Mouse (Mus musculus): Measurements from ENCODE around the gene Gatb.
"Not testable (repeated sequence)": the region's sequence is repeated elsewhere in the genome, so short reads cannot be mapped to it uniquely, and the experiment has no call there.

Gene Gatb

DNA sequence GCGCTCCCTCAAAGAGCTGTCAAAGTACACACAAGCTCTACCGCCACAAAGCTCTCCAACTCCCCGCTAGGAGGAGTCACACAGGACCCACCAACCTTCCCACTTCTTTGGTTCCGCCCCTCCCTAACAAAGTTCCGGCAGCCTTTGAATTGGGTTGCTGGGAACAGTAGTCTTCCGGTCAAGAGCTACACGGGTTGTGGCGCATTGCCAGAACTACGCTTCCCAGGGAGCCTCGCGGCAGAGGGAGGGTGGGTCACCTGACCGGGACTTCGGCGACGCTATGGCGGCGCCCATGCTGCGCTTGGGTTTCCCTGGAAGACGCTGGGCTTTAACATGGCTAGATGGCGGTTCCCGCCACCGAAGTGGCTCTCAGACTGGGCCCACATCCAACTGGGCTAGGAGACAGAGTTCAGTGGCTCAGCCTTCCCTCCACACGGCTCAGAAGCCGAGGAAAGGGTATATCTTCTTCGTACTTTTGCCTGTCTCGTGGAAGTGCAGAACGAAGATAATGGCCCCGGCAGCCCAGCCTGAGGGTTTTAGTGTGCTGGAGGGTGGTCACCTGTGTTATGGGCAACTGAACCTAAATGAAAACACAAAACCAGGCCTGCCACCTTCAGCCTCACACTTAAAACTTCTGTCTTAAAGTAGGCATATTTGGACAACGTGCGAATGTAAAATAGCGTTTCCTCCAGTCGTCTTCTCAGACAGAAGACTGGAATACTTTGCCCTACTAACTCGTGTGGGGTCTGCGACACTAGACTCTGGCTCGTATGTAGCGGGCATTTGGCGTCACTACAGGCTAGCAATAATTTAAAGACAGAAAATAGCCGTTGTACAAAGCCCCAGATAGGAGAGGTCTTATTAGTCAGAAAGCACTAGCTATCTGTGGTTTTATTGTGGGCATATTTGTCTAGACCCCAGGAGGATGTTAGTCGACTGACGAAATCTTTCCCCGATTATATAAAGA, at the start of gene Gatb:
TSS of gene Gatb (plus strand) at position 256 of the 967 bp plus-strand sequence.
- DNase-seq: peak; percentile 100

DNA sequence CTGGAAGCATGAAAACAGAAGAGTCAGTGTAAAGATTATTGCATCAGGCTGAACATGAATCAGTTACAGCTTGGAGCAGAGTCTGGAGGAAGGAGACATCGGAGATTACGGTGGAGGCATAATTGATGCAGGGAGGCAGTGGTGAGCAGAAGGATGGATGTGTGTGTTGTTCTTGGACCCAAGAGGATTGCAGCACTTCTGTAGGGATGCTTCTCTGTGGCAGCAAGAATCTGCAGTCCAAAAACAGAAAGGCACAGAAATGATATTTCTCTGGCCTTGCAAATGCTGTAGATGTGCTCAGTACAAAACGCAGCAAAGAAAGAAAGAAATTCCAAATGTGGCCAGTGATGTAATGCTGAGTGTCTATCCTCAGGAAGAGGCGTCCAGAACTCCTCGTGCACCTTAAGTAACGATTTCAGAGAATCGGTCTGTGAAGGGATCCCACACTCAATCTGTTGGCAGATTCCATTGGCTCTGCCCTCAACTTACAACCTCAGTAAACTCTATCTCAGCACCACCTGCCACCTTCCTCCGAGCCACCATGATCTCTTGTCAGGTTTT, 43.2 kb upstream of the Gatb start:
- DNase-seq: peak; percentile 55

DNA sequence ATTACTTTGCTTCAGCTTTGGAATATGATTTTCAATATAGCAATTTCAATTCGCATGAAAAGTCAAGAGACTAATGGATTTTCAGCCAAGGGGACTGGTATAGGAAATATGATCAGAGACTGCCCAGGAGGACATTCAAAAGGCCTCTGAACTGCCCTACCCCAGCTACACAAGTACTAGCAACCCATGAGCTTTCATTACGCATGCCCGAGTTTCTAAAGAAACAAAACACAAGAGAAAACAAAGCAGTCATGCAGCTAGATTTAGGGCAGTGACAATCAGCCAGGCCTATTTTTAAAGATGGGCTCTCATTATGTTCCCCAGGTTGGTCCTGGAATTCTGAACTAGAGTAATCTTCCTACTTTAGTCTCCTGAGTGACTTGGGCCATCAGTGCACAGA, 41.5 kb upstream of the Gatb start:
- DNase-seq: peak; percentile 86

DNA sequence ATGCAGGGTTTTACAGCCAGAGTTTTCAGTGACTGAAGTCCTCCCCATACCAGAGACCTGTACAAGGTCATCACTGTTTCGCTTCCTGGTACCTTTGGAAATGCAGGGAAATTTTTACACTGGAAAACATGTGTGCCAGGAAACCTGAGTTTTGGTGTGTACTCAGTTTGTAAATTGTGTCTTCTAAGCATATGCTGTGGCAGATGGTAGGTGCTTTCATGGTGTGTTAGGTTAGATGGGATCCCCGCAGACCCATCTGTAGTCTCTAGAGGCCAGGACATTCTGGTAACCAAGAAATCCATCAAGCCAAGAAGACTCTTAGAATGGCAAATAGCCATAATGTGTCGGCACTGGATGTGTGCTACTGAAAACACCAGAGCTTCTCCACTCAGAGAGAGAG, 38.9 kb upstream of the Gatb start:
- DNase-seq: peak; percentile 41

DNA sequence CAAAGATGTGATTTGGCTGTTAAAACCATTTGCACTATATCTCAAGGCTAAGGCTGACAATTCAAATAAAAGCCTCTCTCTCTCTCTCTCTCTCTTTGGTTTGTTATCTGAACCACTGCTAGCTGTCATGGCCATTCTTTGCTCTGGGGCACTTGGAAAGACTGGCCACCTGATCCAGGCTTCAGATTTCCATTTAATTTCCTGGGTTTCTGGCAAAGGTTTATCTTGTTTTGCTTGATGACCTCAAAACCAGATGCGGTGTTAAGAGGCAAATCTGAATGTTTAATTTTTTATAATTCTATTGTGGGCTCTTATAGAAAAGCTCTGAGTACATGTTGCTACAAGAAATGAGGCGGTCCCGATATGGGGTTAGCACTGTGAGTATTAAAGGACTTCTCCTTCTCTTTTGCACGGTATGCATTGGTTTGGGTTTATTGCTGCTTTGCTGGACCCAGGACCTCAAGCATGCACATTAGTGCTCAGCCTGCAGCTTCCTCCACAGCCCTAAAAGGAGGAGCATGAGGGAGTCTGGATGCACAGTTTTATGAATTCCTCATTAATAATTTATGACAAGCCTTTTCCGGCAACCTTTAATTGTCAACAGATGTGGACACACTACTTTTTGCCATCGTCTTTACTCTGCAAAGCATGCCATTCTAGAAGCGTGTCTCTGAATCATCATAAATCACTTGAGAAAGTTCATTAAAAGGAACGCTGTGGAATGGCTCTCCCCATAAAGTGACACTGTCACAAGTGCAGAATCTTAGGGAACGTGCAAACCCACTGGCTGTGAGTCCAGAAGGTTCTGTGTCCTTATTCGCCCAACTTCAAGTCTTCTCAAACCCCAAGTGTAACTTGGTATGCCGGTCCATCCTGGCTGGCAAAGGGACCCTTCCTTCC, 38.0 kb upstream of the Gatb start:
- peak; percentile 23 for DNase-seq

DNA sequence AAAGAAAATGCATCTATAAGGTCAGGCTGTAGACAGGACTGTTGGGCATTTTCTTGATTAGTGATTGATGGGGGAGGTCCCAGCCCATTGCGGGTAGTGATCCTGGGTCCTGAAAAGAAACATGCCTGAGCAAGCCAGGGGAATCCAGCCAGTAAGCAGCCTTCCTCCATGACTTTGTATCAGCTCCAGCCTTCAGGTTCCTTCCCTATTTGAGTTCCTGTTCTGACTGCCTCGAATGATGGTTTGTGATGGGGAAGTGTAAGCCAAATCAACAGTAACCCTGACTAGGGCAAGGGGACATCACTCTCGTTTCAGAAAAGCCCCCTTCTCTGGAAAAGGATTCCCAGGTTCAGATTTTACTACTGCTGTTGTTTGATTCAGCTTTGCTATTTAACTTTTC, 31.2 kb upstream of the Gatb start:
- DNase-seq: peak; percentile 37

DNA sequence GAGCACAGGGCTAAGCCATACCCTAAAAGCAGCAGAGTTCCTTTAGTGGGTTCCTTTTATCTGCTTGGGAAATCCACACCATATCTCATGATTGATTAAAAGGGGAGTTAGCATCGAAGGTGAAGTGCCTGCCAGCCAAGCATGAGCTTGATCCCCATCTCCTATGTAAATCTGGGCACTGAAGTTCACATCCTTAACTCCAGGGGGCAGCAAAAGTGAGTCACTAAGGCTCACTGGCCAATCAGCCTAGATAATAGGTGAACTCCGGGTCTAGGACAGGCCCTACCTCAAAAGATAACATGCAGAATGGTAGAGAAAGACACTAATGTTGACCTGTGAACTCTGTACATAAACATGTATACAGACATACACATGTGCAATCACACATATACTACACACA, 30.3 kb upstream of the Gatb start:
- peak; percentile 28 for DNase-seq

DNA sequence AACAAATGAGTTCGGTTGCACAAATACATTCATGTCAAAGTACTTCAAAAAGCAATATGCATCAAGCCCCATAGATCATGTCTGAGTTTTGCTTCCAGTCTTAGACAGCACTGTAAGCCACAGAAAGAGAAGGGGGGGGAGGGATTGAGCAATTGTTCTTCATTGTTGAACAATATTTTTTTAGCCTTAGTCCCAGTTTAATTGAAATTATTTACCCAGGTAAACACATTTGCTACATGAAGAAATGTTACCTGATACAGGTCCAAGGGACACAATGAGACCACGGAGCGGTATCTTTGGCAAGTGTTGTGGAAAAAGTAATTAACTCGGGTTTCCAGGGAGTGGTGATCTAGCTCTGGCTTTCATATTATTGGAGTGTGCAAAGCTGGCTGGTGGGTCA, 23.6 kb upstream of the Gatb start:
- DNase-seq: no peak

DNA sequence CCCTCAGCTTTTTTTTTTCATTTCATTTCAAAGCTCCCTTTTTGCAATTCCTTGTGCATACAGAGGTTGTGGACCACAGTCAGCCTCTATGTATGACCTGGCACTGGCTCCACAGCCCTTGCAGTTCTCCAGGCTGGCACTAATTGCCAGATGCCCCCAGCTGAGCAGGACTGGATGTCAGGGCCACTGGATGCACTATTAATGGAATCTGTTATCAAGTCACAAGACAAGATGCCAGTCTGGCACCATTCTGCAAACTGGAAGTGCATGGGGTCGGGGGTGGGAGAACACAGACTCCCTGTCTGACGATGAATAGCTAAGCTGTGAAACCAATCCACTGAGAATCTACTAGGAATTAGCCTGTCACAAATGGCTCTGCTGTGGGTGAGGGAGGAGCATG, 22.6 kb upstream of the Gatb start:
- DNase-seq: peak; percentile 98

DNA sequence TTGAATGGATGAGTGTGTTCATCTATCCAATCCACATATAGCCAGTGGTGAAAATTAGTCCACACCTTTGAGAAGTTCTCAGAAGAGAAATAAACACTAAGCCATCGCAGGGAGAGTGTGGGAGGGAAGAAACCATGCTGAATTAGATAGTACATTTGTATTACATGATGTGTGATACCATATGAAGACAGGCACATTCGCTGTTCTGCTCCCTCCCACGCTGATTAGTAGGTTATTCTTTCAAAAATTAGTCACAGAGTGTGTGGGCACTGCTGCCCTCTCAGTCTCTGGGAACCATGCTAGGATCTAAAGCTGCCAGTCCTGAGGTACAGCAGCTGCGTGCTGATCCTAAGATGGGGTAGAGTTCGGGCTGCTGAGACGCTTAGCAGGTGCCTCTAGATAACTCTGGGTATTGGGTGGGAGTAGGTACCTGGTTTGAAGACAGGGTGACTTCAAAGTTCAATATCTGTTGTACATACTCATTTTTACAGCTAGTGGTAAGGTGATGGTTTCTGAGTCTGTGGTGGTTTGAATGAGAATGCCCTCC, 20.1 kb upstream of the Gatb start:
- peak; percentile 52 for DNase-seq

DNA sequence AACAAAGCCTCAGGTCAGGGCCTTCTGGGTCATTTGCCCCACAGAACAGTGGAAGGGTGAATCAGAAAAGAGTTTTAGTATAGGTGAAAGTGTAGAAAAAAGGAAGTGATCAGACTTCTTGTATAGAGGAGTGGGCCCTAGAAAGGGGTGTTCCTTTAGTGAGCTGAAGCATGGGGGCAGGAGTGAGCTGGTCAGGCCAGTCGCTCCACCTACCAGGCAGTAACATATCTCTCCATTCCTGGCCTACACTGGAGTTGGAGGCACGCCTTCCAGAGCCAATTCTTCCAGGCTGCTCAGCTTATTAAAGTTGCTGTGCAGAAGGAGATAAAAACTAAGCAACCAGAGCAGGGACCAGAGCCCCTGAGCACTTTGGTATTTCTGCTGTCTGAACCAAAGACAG, 9.3 kb upstream of the Gatb start:
- DNase-seq: no peak

DNA sequence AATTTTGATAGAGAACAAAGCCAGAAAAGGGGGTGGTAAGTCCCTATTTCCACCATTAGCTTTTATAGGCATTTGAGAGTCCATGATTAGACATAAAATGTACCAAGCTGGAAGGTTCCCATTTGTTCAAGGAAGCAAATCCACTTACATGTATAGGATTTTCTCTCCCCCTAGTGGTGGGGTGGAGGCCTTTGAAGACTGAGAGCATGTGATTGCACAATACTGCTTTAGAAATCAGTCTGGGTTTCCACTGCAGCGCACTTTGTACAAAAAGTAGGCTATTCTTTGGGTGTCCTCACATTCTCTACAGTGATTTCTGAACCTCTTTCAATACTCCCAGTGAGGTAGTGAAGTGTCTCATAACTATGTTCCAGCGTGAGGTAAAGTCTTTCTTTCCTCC, 2.6 kb upstream of the Gatb start:
- DNase-seq: peak; percentile 92

DNA sequence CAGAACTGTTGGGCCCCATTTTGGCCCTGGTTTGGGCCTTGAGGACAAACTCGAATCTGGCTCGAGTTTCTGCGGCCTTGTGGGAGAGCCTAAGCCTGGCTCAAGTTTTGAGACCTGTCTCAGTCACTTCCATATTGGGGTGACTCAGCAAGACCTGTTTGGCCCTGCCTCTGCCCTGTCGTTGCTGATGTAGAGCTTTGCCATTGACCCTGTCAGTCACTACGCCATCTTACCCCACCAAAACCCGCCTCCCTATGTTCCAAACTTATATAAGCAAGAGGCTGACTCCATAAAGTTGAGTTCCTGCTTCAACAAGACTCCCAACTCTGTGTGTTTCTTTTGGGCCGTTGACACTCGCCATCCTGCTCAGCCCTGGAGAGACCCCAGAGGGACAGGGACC, 1.4 kb upstream of the Gatb start:
- DNase-seq: not testable (repeated sequence)

DNA sequence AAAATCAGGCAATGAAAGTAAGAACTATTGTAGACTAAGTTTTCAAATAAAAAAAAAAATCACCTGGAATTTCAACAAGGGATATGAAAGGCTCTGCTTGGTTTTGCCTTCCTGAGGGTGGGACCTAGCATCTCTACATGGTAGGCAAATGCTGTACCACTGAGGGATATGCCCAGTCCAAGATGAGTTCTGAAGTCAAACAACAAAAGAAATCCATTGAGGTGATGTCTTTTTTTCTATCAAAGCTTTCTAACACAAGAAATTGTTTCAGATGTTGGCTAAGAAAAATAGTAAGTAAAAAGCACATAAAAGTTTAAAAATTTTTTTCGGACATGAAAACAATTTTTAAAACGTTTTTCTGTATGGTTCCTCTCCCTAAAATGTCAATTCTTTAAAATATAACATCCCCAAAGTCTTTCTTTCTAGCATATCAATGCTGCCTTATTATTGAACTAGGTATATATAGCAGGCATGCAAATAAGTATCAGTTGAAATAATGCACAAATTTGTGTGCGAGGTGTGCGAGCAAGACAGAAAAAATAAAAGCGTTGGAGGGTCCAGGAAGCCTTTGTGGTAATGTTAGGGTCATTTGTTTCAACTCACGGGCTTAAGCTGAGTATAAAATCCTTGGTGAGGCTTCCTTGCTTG, 579 bp upstream of the Gatb start:
- DNase-seq: no peak

DNA sequence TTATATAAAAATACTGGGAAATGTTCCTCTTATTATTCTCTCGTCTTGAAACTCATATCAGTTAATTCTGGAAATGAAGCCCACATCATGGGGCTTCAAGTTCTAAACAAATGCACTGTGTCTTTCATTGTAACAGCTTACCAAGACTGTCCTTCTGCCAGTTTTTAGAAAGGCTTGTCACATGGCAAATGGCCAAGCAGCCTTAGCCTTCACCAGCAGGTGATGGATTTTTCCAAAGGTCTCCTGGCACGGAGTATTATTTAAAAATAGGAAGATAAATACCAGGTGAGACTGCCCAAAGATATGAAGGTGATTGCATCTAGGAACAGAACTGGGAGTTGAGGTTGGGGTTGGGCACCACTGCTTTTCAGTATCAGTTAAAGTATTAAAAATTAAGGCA, 8.8 kb downstream of the Gatb start:
- DNase-seq: no peak

DNA sequence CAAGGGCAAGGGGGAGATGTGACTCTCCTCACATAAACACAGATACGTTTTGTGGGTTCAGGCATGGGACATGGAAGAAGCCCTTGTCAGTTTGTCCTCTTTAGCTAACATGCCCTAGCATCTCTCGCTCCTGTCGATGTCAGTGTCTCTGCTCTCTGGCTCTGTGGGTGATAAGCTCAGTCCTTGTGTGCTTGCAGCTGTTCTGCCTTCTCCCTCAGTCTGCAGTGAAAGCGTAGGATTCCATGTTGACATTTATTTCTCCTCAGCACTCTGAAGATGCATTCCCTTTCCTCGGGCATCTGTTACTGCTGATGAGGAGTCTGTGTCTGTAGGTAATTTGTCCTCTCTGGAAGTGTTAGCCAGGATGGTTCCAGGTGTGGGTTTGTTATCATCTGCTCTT, 9.3 kb downstream of the Gatb start:
- DNase-seq: no peak

DNA sequence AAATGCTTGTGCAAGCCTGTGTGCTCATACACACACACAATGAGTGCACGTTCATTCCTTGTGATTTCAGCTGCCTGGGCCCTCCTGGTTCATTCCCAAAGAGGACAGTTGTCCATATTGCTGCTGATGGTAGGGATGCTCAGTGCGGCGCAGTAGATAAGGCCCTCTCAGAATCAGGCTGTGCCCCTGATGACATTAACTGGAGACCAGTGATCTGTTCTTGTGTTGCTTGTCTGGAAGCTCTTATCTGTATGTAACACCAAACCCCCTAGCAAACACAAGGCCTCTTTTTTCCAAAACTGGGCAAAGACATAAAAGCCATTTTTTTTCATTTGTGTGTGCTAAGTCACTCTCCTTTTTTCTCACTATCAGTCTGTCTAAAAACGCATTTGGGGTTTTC, 11.0 kb downstream of the Gatb start:
- DNase-seq: no peak

DNA sequence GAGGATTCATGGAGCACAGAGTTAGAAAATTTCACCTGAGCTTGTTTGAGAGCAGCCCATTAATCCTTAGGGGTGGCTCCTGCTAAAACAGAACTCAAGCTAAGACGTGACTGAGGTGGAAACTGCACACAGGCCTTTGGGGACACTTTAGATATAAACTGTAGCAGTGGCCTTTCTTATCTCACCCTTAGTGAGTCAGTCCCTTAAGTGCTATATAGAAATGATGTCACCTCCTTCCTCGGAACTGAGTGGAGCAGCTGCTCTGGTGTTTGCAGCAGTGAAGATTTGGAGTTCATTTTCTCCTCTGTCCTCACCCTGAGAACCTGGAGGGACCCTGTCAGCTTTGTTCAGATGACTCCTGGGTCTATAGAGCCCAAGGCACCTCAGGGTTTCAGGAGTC, 14.8 kb downstream of the Gatb start:
- no peak for DNase-seq

DNA sequence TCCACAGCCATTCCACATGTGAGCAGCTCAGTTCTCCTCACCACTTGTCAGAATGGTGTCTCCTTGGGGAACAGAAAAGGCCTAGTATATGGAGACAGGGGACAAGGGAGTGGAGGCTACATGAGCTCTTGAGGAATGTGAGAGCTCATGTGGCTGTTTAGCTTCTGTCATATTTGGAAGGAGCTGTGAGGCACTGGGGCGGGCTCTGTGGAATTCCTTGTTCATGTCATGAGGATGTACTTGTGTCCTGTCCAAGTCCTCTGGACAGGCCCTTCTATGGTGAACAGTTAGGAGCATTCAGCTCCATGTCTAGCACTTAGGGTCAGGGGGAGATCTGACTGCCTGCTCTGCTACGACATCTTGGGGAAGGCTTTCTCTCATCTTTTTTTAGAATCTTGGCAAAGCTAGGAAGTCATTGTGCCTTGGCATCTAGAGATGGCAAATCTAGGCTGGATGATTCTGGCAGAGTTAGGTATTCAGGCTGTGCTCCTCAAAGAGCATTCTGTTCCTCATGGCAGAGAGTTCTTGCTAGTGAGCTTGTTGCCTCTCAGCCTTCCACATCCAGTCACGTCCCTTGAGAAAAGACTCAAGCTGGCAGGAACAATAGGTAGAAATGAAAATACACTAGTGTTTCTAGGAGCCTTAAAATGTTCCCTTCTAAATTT, 16.3 kb downstream of the Gatb start:
- peak; percentile 93 for DNase-seq

DNA sequence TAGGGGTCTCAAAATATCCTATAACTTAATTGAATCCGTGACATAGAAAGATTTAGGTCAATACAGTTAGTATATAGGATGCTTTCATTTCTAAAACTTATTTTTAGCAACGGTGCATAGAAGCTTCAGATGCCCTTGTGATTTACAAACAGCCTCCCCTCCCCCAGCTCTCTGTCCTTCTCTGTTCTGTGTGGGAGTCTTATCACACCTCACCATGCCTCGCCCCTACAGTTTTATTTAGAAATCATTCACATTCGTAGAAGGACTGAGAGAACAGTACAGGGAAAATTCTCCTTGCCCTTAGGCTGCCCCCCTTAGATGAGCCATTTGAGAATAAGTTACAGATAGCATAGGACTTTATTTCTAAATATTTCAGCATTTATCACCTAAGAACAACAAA, 18.1 kb downstream of the Gatb start:
- no peak for DNase-seq

DNA sequence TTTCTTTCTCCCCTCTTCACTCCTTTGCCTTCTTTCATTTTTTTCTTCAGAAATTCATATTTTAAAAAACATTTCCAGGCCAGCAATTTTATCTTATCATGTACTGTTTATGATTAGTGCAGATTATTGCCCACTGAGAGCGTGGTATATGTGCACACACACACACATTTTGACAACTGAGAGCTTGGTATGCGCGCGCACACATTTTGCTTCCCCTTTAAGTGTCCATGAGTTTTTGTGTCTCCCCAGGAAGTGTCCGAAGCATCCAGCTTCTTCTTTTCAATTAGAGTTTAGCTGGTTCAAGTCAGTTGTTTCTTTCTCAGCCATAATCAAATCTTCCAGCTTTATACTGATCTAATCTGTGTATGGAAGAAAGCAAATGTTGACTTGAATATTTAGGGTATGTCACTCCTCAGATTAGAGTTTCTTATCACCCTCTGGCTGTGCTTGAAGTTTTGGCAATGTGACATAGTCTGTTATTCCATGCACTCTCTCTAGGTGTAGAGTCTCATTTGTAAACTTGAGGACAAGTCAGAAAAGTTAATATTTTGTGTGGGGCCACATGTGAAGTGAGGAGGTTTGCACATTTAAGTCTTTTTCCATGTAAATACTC, 18.8 kb downstream of the Gatb start:
- no peak for DNase-seq

DNA sequence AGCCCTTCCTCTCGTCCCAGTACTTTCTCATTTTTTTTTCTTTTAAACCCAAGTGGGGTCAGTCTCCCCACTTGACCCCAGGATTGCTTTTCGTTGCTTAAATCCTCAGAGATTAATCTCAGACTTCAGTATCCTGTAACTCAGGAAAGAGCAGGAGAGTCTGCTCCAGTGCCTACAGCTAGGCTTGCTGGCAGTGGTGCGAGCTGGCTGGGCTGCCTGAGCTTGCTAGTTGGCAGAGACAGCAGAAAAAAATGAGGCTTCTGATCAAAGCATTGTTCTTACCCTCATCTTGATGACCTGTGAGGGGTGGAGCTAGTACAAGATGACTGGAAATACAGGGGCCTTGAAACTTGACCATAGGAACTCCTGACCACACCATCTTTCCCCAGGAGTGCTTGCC, 20.5 kb downstream of the Gatb start:
- DNase-seq: no peak
